Mouse (Mus musculus) retina, adult 2 months (tissue): Measurements from ENCODE around the gene Chrnb2.
A peak's percentile ranks its signal among the peaks of the same experiment; 100 is the strongest.

Source experiments
- DNase-seq: peaks from one replicate; pipeline ENCODE4 v3.0.0-alpha.2; 2012; ENCODE audit warnings: low read depth, low spot score

Chrnb2 gene

GRCm38 (mm10) chr3:89780102-89780501 lies 15.7 kb upstream of the Chrnb2 start:
- no peak for DNase-seq

- DNase-seq, result no peak
Measured at GRCm38 (mm10) chr3:89776001-89776400, 11.6 kb upstream of the Chrnb2 start.

GRCm38 (mm10) chr3:89774236-89774960 lies 10.0 kb upstream of the Chrnb2 start:
- no peak for DNase-seq

GRCm38 (mm10) chr3:89773740-89774211 lies 9.3 kb upstream of the Chrnb2 start:
- DNase-seq, result no peak

GRCm38 (mm10) chr3:89772968-89773709 lies 8.7 kb upstream of the Chrnb2 start, which contains the start of gene Ube2q1:
Gene Ube2q1 (plus strand): TSS chr3:89773616.
- peak; percentile 90 for DNase-seq

GRCm38 (mm10) chr3:89772588-89772967 lies 8.1 kb upstream of the Chrnb2 start:
- DNase-seq, result peak; percentile 61

- no peak for DNase-seq
Measured at GRCm38 (mm10) chr3:89770425-89771002, 6.1 kb upstream of the Chrnb2 start.

GRCm38 (mm10) chr3:89769584-89769983 lies 5.2 kb upstream of the Chrnb2 start:
- DNase-seq, result no peak

GRCm38 (mm10) chr3:89759786-89760185 lies 4.6 kb downstream of the Chrnb2 start:
- no peak for DNase-seq

GRCm38 (mm10) chr3:89757851-89758250 lies 6.6 kb downstream of the Chrnb2 start:
- DNase-seq, result no peak

GRCm38 (mm10) chr3:89755283-89755682 lies 9.1 kb downstream of the Chrnb2 start:
- no peak for DNase-seq

- no peak for DNase-seq
Measured at GRCm38 (mm10) chr3:89752307-89752706, 12.1 kb downstream of the Chrnb2 start.

GRCm38 (mm10) chr3:89738509-89738908 lies 25.9 kb downstream of the Chrnb2 start:
- DNase-seq, result no peak

- DNase-seq, result no peak
Measured at GRCm38 (mm10) chr3:89732091-89732490, 32.3 kb downstream of the Chrnb2 start.

GRCm38 (mm10) chr3:89730350-89731331 lies 33.8 kb downstream of the Chrnb2 start:
- no peak for DNase-seq

GRCm38 (mm10) chr3:89728848-89729247 lies 35.6 kb downstream of the Chrnb2 start:
- DNase-seq, result no peak

GRCm38 (mm10) chr3:89727028-89727427 lies 37.4 kb downstream of the Chrnb2 start:
- no peak for DNase-seq

- no peak for DNase-seq
Measured at GRCm38 (mm10) chr3:89723400-89724084, 40.9 kb downstream of the Chrnb2 start.

GRCm38 (mm10) chr3:89722032-89722431 lies 42.4 kb downstream of the Chrnb2 start:
- DNase-seq, result no peak

- DNase-seq, result no peak
Measured at GRCm38 (mm10) chr3:89715967-89716256, 48.5 kb downstream of the Chrnb2 start.
